Mouse (Mus musculus) limb, embryonic 14.5 days (tissue): Measurements from ENCODE around the gene Bloc1s1. TPM values are rescaled to one million over a fixed set of nuclear protein-coding genes. Genes with fewer than 3 reads are reported as not detected.

Experiments used
- ATAC-seq: fragments of 200-750 bp; cut with Nextera tagmentation; 2 replicates; pipeline ENCODE4 v1.8.0; 2017; ENCODE audit warnings: low read depth, moderate number of reproducible peaks, moderate TSS enrichment; ENCODE audit not compliant: low FRiP score
- DNase-seq: peaks from one replicate; pipeline ENCODE4 v3.0.0-alpha.2; 2015; ENCODE audit warnings: low spot score
- H3K27ac ChIP-seq: fragments of 300-500 bp; sonication (generic); replicated peaks from 2 replicates; pipeline ENCODE4 v1.5.1; 2014; ENCODE audit warnings: low read depth, mild to moderate bottlenecking, low read length, moderate library complexity, mixed read lengths
- H3K27me3 ChIP-seq: fragments of 300-500 bp; sonication (generic); 2 replicates; pipeline ENCODE4 v1.6.1; 2014; ENCODE audit warnings: low read length, mixed read lengths; ENCODE audit not compliant: control insufficient read depth, insufficient read depth
- H3K36me3 ChIP-seq: fragments of 300-500 bp; sonication (generic); 2 replicates; pipeline ENCODE4 v1.6.1; 2014; ENCODE audit warnings: mild to moderate bottlenecking, low read length, moderate library complexity, mixed read lengths; ENCODE audit not compliant: control insufficient read depth, insufficient read depth
- H3K4me1 ChIP-seq: fragments of 300-500 bp; sonication (generic); 2 replicates; pipeline ENCODE4 v1.6.1; 2014; ENCODE audit warnings: antibody characterized with exemption, low read length, mixed read lengths; ENCODE audit not compliant: control insufficient read depth, insufficient read depth
- H3K4me2 ChIP-seq: fragments of 300-500 bp; sonication (generic); replicated peaks from 2 replicates; pipeline ENCODE4 v1.6.1; 2014; ENCODE audit warnings: low read depth, mild to moderate bottlenecking, low read length, moderate library complexity; ENCODE audit not compliant: severe bottlenecking
- H3K4me3 ChIP-seq: fragments of 300-500 bp; sonication (generic); replicated peaks from 2 replicates; pipeline ENCODE4 v1.5.1; 2014; ENCODE audit warnings: low read length
- H3K9ac ChIP-seq: fragments of 300-500 bp; sonication (generic); 2 replicates; pipeline ENCODE4 v1.6.1; 2014; ENCODE audit warnings: mild to moderate bottlenecking, low read depth, low read length, moderate library complexity; ENCODE audit not compliant: severe bottlenecking
- H3K9me3 ChIP-seq: fragments of 300-500 bp; sonication (generic); 2 replicates; pipeline ENCODE4 v1.6.1; 2016; ENCODE audit warnings: low read length; ENCODE audit not compliant: control insufficient read depth
- POLR2A ChIP-seq: fragments of 200-500 bp; IDR thresholded peaks from 2 replicates; pipeline ENCODE4 v1.8.0; 2012; ENCODE audit warnings: inconsistent platforms, mild to moderate bottlenecking, moderate library complexity, borderline replicate concordance; ENCODE audit not compliant: insufficient read depth, insufficient read length; ENCODE audit errors: extremely low read depth
- WGBS: fragments of 180-500 bp; shearing (Covaris S2); extraction: QIAGEN DNeasy Blood & Tissue Kit; methylation state at CpG from one replicate; pipeline ENCODE4 v1.1.7; 2014; 5-methylcytosine and 5-hydroxymethylcytosine counted together
- polyA plus RNA-seq, 2 experiments: library from polyadenylated mRNA; depleted of rRNA in 1 of 2; stranded (reverse) in 1 of 2; unstranded in 1 of 2; fragments of >200 nt; fragmentation: Nextera tagmentation in 1 of 2; extraction: Ambion mirVana in 1 of 2; gene quantifications; 2 replicates each; pipeline versions ENCODE4 v1.2.1 to v1.2.3; 2012 to 2014

Gene Bloc1s1
- polyA plus RNA-seq, 2 experiments: 262 to 285 TPM

DNA sequence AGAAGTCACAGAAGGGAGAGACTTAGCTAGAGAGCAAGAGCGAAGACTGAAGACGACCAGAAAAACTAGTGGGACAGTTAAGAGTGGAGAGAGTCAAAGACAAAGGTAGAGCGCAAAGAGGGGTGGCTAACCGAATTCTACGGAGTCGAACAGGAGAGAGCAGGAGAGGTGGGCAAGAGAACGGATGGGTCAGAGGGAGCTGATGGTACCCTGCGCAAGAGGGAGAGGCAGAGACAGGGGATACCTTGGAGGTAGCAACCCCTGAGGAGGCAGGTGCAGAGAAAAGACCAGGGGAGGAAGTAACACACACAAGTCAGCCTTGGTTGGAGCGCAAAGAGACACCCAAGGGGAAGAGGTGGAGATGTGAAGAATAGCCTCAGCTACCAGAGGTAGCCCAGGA is 31.6 kb downstream of the Bloc1s1 start:
- H3K4me1 ChIP-seq: peaks cover 28% of the 10 kb centered on the region
- H3K9ac ChIP-seq: peak overlapping the region; percentile 74
- peaks cover 10% of the 10 kb centered on the region; the same call in 1 of the 2 replicates for H3K36me3 ChIP-seq
- ATAC-seq (no peak; the same call in 1 of the 2 replicates), DNase-seq (no peak)
- H3K27ac ChIP-seq: peak overlapping the region; percentile 90
- no peak for TF ChIP-seq POLR2A
- H3K4me2 ChIP-seq: peak overlapping the region; percentile 89
- no peaks in the 10 kb centered on the region for H3K9me3 ChIP-seq
- H3K27me3 ChIP-seq: peaks cover 5% of the 10 kb centered on the region; the same call in 1 of the 2 replicates
- WGBS: 1% methylated on average over 9 of the region's 9 CpGs
- H3K4me3 ChIP-seq: peak overlapping the region; percentile 70

DNA sequence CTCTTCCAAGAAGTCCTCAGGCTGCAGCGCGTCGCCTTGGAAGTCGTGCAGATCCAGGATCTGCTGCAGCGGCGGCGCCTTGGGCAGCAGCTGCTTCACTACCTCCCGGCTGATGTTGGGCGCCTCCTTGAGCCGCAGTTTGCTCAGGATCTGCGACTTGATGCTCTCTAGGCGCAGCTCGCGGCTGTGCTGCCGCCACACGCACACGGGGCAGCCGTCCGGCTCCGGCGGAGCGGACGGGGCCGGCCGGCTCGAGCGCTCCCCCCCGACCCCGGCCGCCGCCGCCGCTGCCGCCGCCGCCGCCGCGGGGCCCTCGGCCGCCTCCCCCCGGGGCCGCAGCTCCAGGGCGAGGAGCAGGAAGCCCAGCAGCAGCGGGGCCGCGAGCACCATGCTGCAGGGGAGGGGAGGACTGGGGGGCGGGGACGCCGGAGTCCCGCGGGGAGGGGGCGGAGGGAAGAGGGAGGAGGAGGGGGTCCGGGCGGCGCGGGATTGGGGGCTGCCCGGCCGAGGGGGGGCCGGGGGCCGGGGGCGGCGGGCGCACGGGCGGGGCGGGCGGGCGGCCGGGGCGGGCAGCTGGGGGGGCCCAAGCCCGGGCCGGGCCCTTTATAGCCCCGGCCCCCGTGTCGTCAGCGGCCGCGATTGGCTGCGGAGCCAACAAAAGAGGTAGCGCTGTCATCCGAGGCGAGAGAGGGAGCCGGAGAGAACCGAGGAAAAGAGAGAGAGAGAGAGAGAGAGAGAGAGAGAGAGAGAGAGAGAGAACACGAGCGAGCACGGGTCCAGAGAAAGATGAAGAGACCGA is 32.3 kb downstream of the Bloc1s1 start, which contains the start of gene Gdf11:
Gdf11 (minus strand) TSS at position 423 of the 799 bp plus-strand sequence.
- peak; percentile 78 for DNase-seq
- WGBS: under 1% methylated on average over 53 of the region's 89 CpGs
- peaks cover 21% of the 10 kb centered on the region for H3K4me1 ChIP-seq

DNA sequence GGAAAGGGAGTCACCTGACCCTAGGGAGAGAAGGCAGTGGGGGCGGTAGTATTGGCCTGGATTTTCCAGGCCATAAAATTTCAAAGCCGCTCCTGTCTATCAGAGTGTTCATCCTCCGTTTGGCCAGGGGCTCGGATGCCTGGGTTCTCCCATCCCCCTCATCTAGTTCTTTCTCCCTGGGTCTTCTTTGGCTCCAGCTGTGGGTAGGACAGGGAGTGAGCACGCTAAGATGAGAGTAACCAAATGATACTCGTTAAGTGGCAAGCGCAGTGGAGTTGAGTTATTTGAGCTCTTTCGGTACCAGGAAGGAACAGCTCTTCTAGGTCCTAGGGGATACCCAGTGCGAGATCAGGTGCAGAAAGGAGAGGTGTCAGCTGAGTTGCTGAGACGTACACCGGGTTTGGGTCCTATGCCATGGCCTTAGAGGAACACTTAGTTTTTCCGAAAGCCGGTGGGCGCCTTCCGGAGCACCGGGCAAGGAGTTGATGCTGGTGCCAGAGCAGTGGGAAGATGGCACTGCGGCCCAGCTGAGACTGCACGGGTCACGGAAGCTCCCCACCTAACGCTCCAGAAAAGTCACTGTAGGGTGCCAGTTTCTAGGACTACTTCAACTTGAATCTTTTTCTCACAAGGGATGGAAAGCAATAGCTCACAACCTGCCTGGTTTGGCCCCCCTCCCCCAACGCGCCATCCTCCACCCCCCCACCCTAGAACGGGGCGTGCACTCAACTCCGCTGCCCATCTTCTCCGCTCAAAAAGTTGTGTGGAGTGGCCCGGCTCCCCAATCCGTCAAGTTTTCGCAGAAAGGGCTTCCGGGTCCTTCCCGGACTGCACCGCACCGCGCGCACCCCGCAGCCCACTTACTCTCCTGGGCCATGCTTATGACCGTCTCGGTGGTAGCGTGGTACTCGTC is 33.2 kb downstream of the Bloc1s1 start:
- Histone ChIP-seq H3K4me3 (peak overlapping the region; percentile 70), H3K27ac (peak overlapping the region; percentile 90), H3K27me3 (no peaks in the 10 kb centered on the region), H3K9ac (peak overlapping the region; percentile 74), H3K9me3 (no peaks in the 10 kb centered on the region), H3K4me2 (peak overlapping the region; percentile 89), H3K36me3 (peaks cover 23% of the 10 kb centered on the region), H3K4me1 (peaks cover 20% of the 10 kb centered on the region)
- under 1% methylated on average over 34 of the region's 40 CpGs for WGBS
- DNase-seq (no peak), ATAC-seq (peak; percentile 1; the same call in 1 of the 2 replicates)
- TF ChIP-seq POLR2A: no peak

More for the DNA sequence above, 32.3 kb downstream of the Bloc1s1 start, which contains the start of gene Gdf11:
- ATAC-seq: peak; percentile 88
- Histone ChIP-seq H3K4me2 (peak within 1 kb of the TSS; percentile 89), H3K9me3 (no peaks in the 10 kb centered on the region), H3K27me3 (peaks cover 5% of the 10 kb centered on the region; the same call in 1 of the 2 replicates), H3K4me3 (peak within 1 kb of the TSS; percentile 70), H3K9ac (peak within 1 kb of the TSS; percentile 74), H3K36me3 (peaks cover 15% of the 10 kb centered on the region), H3K27ac (peak within 1 kb of the TSS; percentile 90)
- 0 out of 2 replicates have a peak, but pooled peaks have one; percentile 52 for TF ChIP-seq POLR2A

DNA sequence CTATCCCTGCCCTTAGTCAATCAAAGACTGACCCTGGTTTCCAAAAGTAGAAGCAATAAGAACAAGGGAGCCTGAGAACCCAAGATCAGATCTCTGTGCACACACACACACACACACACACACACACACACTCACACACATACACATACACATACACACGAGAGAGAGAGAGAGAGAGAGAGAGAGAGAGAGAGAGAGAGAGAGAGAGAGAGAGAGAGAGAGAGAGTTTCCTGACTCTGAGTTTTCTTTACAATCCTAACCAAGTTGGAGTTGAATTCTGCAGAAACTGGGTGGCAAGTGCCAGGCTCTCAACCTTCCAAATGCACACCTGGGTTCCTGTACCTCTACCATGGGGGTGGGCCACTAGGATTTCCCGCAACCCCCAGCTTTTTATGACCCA is 34.0 kb downstream of the Bloc1s1 start:
- H3K4me3 ChIP-seq: peak overlapping the region; percentile 70
- peak overlapping the region; percentile 89 for H3K4me2 ChIP-seq
- H3K9ac ChIP-seq: peak overlapping the region; percentile 74
- no peaks in the 10 kb centered on the region for H3K9me3 ChIP-seq
- H3K4me1 ChIP-seq: peaks cover 20% of the 10 kb centered on the region
- WGBS: 6% methylated on average over 2 of the region's 2 CpGs
- peaks cover 28% of the 10 kb centered on the region for H3K36me3 ChIP-seq
- peak overlapping the region; percentile 90; the same call in 1 of the 2 replicates for H3K27ac ChIP-seq
- no peaks in the 10 kb centered on the region for H3K27me3 ChIP-seq
- ATAC-seq (no peak), DNase-seq (no peak)
- TF ChIP-seq POLR2A: no peak
